Mouse (Mus musculus) kidney, adult 2 months (tissue): ENCODE results near the gene Krt6a.

ENCODE experiments used
- CTCF ChIP-seq: fragments of 200-500 bp; conservative IDR thresholded peaks from 2 replicates; pipeline ENCODE4 v1.5.1; 2011; ENCODE audit warnings: low read depth, mild to moderate bottlenecking, control low read depth, low read length, moderate library complexity, mixed read lengths; ENCODE audit not compliant: insufficient read depth, insufficient read length
- POLR2A ChIP-seq: fragments of 200-500 bp; IDR thresholded peaks from one replicate; pipeline ENCODE4 v1.6.1; 2011; ENCODE audit warnings: low read depth, low read length, control low read depth

DNA sequence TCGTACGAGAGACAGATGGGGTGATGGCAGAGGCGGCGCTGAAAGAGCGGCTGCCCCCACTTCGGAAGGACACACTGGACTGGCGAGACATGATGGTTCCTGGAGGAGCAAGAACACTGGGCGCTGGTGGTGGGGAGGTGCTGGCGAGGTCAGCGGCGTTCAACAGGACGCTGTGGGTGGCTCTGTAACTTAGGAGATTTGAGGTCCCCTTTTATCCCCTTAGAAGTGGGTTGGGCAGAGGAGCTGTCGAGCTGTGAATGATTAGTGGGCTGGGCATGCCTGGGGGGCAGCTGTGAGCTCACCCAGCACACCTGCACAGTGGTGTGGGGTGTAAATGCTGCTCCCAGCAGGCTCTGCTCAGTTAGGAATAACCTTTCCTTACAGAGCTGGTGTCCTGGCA, 18.6 kb upstream of the Krt6a start, which contains the start of gene Krt5:
- TF ChIP-seq CTCF (no peak), POLR2A (no peak)
